Mouse (Mus musculus) MEL (cell line): ENCODE measurements at regions not wholly inside any gene's neighbourhood (a gene's known extent, or its start where the extent isn't known, plus 50 kb on each side); places are given as distances from the start of the nearest gene placed in this dataset.
"Not testable (repeated sequence)": the region's sequence is repeated elsewhere in the genome, so short reads cannot be mapped to it uniquely, and the experiment has no call there.

Source experiments
- DNase-seq: peaks from one replicate; pipeline ENCODE4 v3.0.0; 2011; ENCODE audit warnings: low read depth, low spot score
- H3K27ac ChIP-seq: 2 replicates; pipeline ENCODE4 v1.5.1; 2012; ENCODE audit warnings: low read depth, mild to moderate bottlenecking, control low read depth, low read length, moderate library complexity; ENCODE audit not compliant: control insufficient read depth
- H3K27me3 ChIP-seq, 2 experiments: fragments of 150-350 bp in 1 of 2; sonication (generic) in 1 of 2; 2 replicates each; pipeline ENCODE4 v1.6.1; 2012; ENCODE audit warnings: low read length in 2 of 2, mild to moderate bottlenecking in 2 of 2, improper control_type of control experiment in 1 of 2, moderate library complexity in 1 of 2; ENCODE audit not compliant: insufficient read depth in 2 of 2, control insufficient read depth in 1 of 2
- H3K36me3 ChIP-seq, 2 experiments: 2 replicates each; pipeline ENCODE4 v1.6.1; 2012 to 2014; ENCODE audit warnings: low read length in 2 of 2, improper control_type of control experiment in 1 of 2, inconsistent platforms in 1 of 2, mild to moderate bottlenecking in 1 of 2; ENCODE audit not compliant: insufficient read depth in 2 of 2, control insufficient read depth in 1 of 2
- H3K4me1 ChIP-seq, 2 experiments: fragments of 150-350 bp in 1 of 2; sonication (generic) in 1 of 2; 2 replicates each; pipeline ENCODE4 v1.6.1; 2012; ENCODE audit warnings: low read length in 2 of 2, improper control_type of control experiment in 1 of 2, mild to moderate bottlenecking in 1 of 2; ENCODE audit not compliant: insufficient read depth in 2 of 2, control insufficient read depth in 1 of 2
- H3K4me3 ChIP-seq, 2 experiments: fragments of 150-350 bp in 1 of 2; sonication (generic) in 1 of 2; 2 replicates each; pipeline ENCODE4 v1.5.1; 2012; ENCODE audit warnings: low read depth in 2 of 2, low read length in 2 of 2, mild to moderate bottlenecking in 2 of 2, moderate library complexity in 2 of 2, control low read depth in 1 of 2, improper control_type of control experiment in 1 of 2; ENCODE audit not compliant: control insufficient read depth in 1 of 2, insufficient read depth in 1 of 2
- H3K79me2 ChIP-seq: 2 replicates; pipeline ENCODE4 v1.6.1; 2012; ENCODE audit warnings: mild to moderate bottlenecking, low read length, moderate library complexity; ENCODE audit not compliant: control insufficient read depth, poor library complexity, insufficient read depth
- H3K9ac ChIP-seq: 2 replicates; pipeline ENCODE4 v1.6.1; 2012; ENCODE audit warnings: low read depth, mild to moderate bottlenecking, control low read depth, low read length, moderate library complexity; ENCODE audit not compliant: control insufficient read depth, poor library complexity, severe bottlenecking
- H3K9me3 ChIP-seq: fragments of 150-350 bp; sonication (generic); replicated peaks from 2 replicates; pipeline ENCODE4 v1.6.1; 2012; ENCODE audit warnings: mild to moderate bottlenecking, low read length, improper control_type of control experiment, moderate library complexity; ENCODE audit not compliant: insufficient read depth
- CTCF ChIP-seq, 3 experiments: IDR thresholded peaks in 2 of 3; conservative IDR thresholded peaks in 1 of 3; 2 replicates each; pipeline ENCODE4 v1.5.1; 2011 to 2012; ENCODE audit warnings: low read length in 3 of 3, low read depth in 2 of 3, mild to moderate bottlenecking in 2 of 3, improper control_type of control experiment in 1 of 3, inconsistent platforms in 1 of 3, mixed read lengths in 1 of 3, moderate library complexity in 1 of 3; ENCODE audit not compliant: control insufficient read depth in 1 of 3, insufficient read depth in 1 of 3, poor library complexity in 1 of 3, severe bottlenecking in 1 of 3
- ELF1 ChIP-seq: IDR thresholded peaks from 2 replicates; pipeline ENCODE4 v1.6.1; 2014; ENCODE audit warnings: low read depth, mild to moderate bottlenecking, inconsistent platforms, low read length, improper control_type of control experiment, moderate library complexity
- EP300 ChIP-seq, 2 experiments: IDR thresholded peaks; 2 replicates each; pipeline ENCODE4 v1.6.1; 2011; ENCODE audit warnings: improper control_type of control experiment in 2 of 2, low read length in 2 of 2, low read depth in 1 of 2, mild to moderate bottlenecking in 1 of 2
- ETS1 ChIP-seq: IDR thresholded peaks from 2 replicates; pipeline ENCODE4 v1.6.1; 2012; ENCODE audit warnings: low read depth, mild to moderate bottlenecking, inconsistent platforms, low read length, improper control_type of control experiment, moderate library complexity
- GABPA ChIP-seq: IDR thresholded peaks from 2 replicates; pipeline ENCODE4 v1.6.1; 2012; ENCODE audit warnings: low read depth, mild to moderate bottlenecking, inconsistent platforms, low read length, improper control_type of control experiment, moderate library complexity
- GATA1 ChIP-seq: IDR thresholded peaks from 2 replicates; pipeline ENCODE4 v1.6.1; 2011; ENCODE audit warnings: low read depth, low read length, improper control_type of control experiment
- HCFC1 ChIP-seq: IDR thresholded peaks from 2 replicates; pipeline ENCODE4 v1.6.1; 2012; ENCODE audit warnings: low read depth, mild to moderate bottlenecking, inconsistent platforms, low read length, improper control_type of control experiment, moderate library complexity
- MAZ ChIP-seq: IDR thresholded peaks from 2 replicates; pipeline ENCODE4 v1.6.1; 2012; ENCODE audit warnings: low read depth, mild to moderate bottlenecking, inconsistent platforms, low read length, improper control_type of control experiment
- MEF2A ChIP-seq: IDR thresholded peaks from 2 replicates; pipeline ENCODE4 v1.6.1; 2014; ENCODE audit warnings: low read depth, mild to moderate bottlenecking, inconsistent platforms, low read length, improper control_type of control experiment; ENCODE audit not compliant: poor library complexity, insufficient replicate concordance, severe bottlenecking; ENCODE audit errors: extremely low read depth
- MYB ChIP-seq: IDR thresholded peaks from 2 replicates; pipeline ENCODE4 v1.6.1; 2011; ENCODE audit warnings: mild to moderate bottlenecking, low read depth, low read length, improper control_type of control experiment
- NELFE ChIP-seq: IDR thresholded peaks from 2 replicates; pipeline ENCODE4 v1.6.1; 2011; ENCODE audit warnings: low read depth, low read length, improper control_type of control experiment
- NRF1 ChIP-seq: IDR thresholded peaks from 2 replicates; pipeline ENCODE4 v1.6.1; 2014; ENCODE audit warnings: low read depth, mild to moderate bottlenecking, inconsistent platforms, low read length, improper control_type of control experiment, moderate library complexity; ENCODE audit not compliant: poor library complexity, insufficient read depth, severe bottlenecking
- POLR2A ChIP-seq, 2 experiments: IDR thresholded peaks; 2 replicates each; pipeline ENCODE4 v1.6.1; 2011 to 2012; ENCODE audit warnings: low read length in 2 of 2, mild to moderate bottlenecking in 2 of 2, control low read depth in 1 of 2, improper control_type of control experiment in 1 of 2, low read depth in 1 of 2, moderate library complexity in 1 of 2; ENCODE audit not compliant: control insufficient read depth in 1 of 2, insufficient read depth in 1 of 2, poor library complexity in 1 of 2
- POLR2AphosphoS5 ChIP-seq: IDR thresholded peaks from 2 replicates; pipeline ENCODE4 v1.6.1; 2012; ENCODE audit warnings: low read depth, borderline replicate concordance, mild to moderate bottlenecking, inconsistent platforms, low read length, moderate library complexity, mixed read lengths
- RAD21 ChIP-seq: IDR thresholded peaks from 2 replicates; pipeline ENCODE4 v1.6.1; 2011; ENCODE audit warnings: mild to moderate bottlenecking, low read depth, low read length, improper control_type of control experiment
- TAL1 ChIP-seq: IDR thresholded peaks from 2 replicates; pipeline ENCODE4 v1.6.1; 2012; ENCODE audit warnings: mild to moderate bottlenecking, inconsistent platforms, low read length, moderate library complexity, mixed read lengths
- TCF12 ChIP-seq: IDR thresholded peaks from 2 replicates; pipeline ENCODE4 v1.6.1; 2014; ENCODE audit warnings: low read depth, mild to moderate bottlenecking, inconsistent platforms, low read length, improper control_type of control experiment, moderate library complexity
- USF2 ChIP-seq, 2 experiments: IDR thresholded peaks; 2 replicates each; pipeline ENCODE4 v1.6.1; 2011 to 2012; ENCODE audit warnings: improper control_type of control experiment in 2 of 2, low read length in 2 of 2, borderline replicate concordance in 1 of 2, inconsistent platforms in 1 of 2, low read depth in 1 of 2, mild to moderate bottlenecking in 1 of 2; ENCODE audit not compliant: insufficient read depth in 1 of 2
- ZMIZ1 ChIP-seq: IDR thresholded peaks from 2 replicates; pipeline ENCODE4 v1.6.1; 2012; ENCODE audit warnings: low read depth, mild to moderate bottlenecking, inconsistent platforms, low read length, improper control_type of control experiment, moderate library complexity
- ZNF384 ChIP-seq: IDR thresholded peaks from 2 replicates; pipeline ENCODE4 v1.6.1; 2012; ENCODE audit warnings: low read depth, mild to moderate bottlenecking, inconsistent platforms, low read length, improper control_type of control experiment

- not testable (repeated sequence) for H3K27ac ChIP-seq, H3K9me3 ChIP-seq, DNase-seq, H3K36me3 ChIP-seq, H3K79me2 ChIP-seq, H3K4me3 ChIP-seq, H3K9ac ChIP-seq, H3K27me3 ChIP-seq, H3K4me1 ChIP-seq
Observed at GRCm38 (mm10) chr19:8496561-8496960, 91.7 kb upstream of the Slc22a30 start.

DNA sequence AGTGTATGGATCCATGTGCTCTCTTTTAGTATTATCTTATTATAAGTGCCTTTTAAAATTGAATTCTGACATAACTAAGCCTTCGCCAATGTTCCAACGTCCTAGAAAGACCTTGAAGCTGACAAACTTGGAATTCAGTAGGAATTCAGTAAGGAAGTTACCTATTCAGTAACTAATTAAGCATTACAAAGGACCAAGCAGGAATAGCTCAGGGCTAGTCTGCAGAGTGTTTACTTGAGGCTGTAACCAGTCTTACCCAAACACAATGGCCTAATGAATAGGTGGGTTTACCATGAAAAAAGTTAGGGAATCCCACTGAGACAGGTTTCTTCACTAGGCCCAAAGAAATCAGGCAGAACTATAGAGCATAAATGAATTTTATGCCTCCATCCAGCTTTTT lies 92.6 kb upstream of the Slc22a30 start:
- H3K4me1 ChIP-seq, H3K79me2 ChIP-seq, H3K36me3 ChIP-seq, H3K27ac ChIP-seq, H3K4me3 ChIP-seq, DNase-seq, H3K27me3 ChIP-seq, H3K9me3 ChIP-seq, H3K9ac ChIP-seq: not testable (repeated sequence)

GRCm38 (mm10) chr19:8517721-8518120 lies 73.3 kb upstream of the Slc22a8 start:
- H3K27ac ChIP-seq = peak overlapping the region; percentile 84
- DNase-seq = peak; percentile 62
- H3K79me2 ChIP-seq, H3K27me3 ChIP-seq, H3K4me1 ChIP-seq, H3K9me3 ChIP-seq, H3K36me3 ChIP-seq: not testable (repeated sequence)
- TF ChIP-seq ETS1 = 0 out of 2 replicates have a peak, but pooled peaks have one; percentile 6
- peak in 2 of 3 experiments; percentile 21 to 37; a peak in 3 of 6 replicates for TF ChIP-seq CTCF (IDR thresholded peaks at IDR 0.05 in 2 of 3, conservative IDR thresholded peaks at IDR 0.05 in 1 of 3; ENCODE audit: control insufficient read depth in 1 of 3, insufficient read depth in 1 of 3, low read depth in 2 of 3, low read length in 3 of 3, poor library complexity in 1 of 3, severe bottlenecking in 1 of 3)
- peak overlapping the region; percentile 79 to 96 for H3K4me3 ChIP-seq
- peak overlapping the region; percentile 73 for H3K9ac ChIP-seq

DNA sequence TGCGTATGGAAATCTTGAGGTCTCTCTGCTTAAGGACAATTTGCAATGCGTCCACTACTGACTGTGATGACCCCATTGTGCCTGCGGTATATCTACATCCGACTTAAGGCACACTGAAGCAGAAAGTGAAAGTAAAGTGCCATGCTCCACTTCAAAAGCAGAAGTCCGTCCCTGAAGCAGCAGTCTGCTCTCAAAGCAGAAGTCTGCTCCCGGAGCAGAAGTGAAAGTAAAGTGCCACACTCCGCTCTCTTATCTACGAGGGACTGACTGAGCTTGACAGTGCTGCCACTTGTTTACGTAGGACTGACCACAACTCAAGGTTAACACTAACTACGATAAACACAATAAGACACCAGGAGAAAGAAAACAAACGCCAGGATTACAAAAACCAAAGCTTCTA lies 72.8 kb upstream of the Slc22a8 start:
- H3K36me3 ChIP-seq = no peaks in the 10 kb centered on the region
- no peaks in the 10 kb centered on the region for H3K4me1 ChIP-seq
- DNase-seq = peak; percentile 94
- H3K4me3 ChIP-seq = peak overlapping the region; percentile 79 to 96
- no peaks in the 10 kb centered on the region; a peak in 1 of 4 replicates for H3K27me3 ChIP-seq
- H3K27ac ChIP-seq = peak overlapping the region; percentile 84
- peak overlapping the region; percentile 73 for H3K9ac ChIP-seq
- no peaks in the 10 kb centered on the region for H3K9me3 ChIP-seq
- no peaks in the 10 kb centered on the region; the same call in 1 of the 2 replicates for H3K79me2 ChIP-seq
- TF ChIP-seq HCFC1 (peak; percentile 52; the same call in 1 of the 2 replicates), NRF1 (no peak), GABPA (no peak), USF2 (IDR thresholded peaks at IDR 0.05; ENCODE audit: borderline replicate concordance in 1 of 2, insufficient read depth in 1 of 2, low read depth in 1 of 2, low read length in 2 of 2) (no peak), ELF1 (no peak), GATA1 (peak; percentile 59; the same call in 1 of the 2 replicates), POLR2AphosphoS5 (no peak), POLR2A (IDR thresholded peaks at IDR 0.05; ENCODE audit: control insufficient read depth in 1 of 2, insufficient read depth in 1 of 2, low read depth in 1 of 2, low read length in 2 of 2, poor library complexity in 1 of 2) (0 out of 4 replicates have a peak, but pooled peaks of 1 of the 2 experiments have one; percentile 23), EP300 (IDR thresholded peaks at IDR 0.05; ENCODE audit: low read depth in 1 of 2, low read length in 2 of 2) (peak; percentile 18 to 38; a peak in 1 of 4 replicates), TCF12 (no peak), RAD21 (no peak), MYB (no peak), MAZ (no peak), TAL1 (no peak), MEF2A (no peak), NELFE (no peak), ZMIZ1 (no peak), ZNF384 (no peak)
